Comparison of ENCODE assay signal across 23 mouse cellular contexts in the genomic region with DNA sequence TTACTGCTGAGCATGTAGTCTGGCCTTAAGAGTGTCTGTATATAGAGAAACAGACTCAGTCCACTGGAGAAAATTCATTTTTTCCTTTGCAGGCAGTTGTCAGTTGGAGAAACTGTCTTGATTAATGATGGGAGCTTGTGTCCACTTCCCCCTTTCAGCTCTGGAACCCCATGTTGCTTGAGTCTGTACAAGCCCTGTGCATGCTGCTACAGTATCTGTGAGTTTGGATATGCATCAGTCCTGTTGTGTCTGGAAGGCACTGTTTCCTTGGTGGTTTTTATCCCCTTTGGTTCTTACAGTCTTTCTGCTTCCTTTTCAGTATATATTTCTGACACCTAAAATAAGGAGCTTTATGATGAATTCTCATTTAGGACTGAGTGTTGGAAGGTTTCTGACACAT.
DNase-seq lines count a peak whose midpoint lies in the region; ATAC-seq lines count a peak whose summit lies in the region.
"Had no signal": no experiment of that assay in that cellular context is flagged by ENCODE, and none has a peak within 500 bp of the region (broad histone marks: within the 10 kb centered on the region; RNA-seq: fewer than 3 reads in every experiment).

No protein-coding gene starts in this region.

- no peak overlapping the region for H3K9ac ChIP-seq in midbrain, embryonic 11.5 days (ENCODE audit: low read length)
- H3K9ac ChIP-seq in midbrain, embryonic 14.5 days (replicated peaks; ENCODE audit: low read length), result no peak overlapping the region

- no peak overlapping the region for H3K4me3 ChIP-seq in midbrain, embryonic 11.5 days (ENCODE audit: low read depth, low read length)
- no peak overlapping the region for H3K4me3 ChIP-seq in midbrain, embryonic 14.5 days (replicated peaks; ENCODE audit: low read depth, low read length)
- no peak overlapping the region for H3K4me3 ChIP-seq in forebrain, embryonic 10.5 days

- no peaks in the 10 kb centered on the region for H3K27me3 ChIP-seq in midbrain, embryonic 11.5 days (ENCODE audit: control insufficient read depth, insufficient read depth, low read length)
- no peaks in the 10 kb centered on the region for H3K27me3 ChIP-seq in midbrain, embryonic 14.5 days (ENCODE audit: control insufficient read depth, insufficient read depth, low read length)
- H3K27me3 ChIP-seq in forebrain, embryonic 10.5 days (ENCODE audit: poor library complexity, severe bottlenecking), result no peaks in the 10 kb centered on the region
- H3K27me3 ChIP-seq: CH12.LX, Patski had no signal

- no peak for ATAC-seq in midbrain, embryonic 11.5 days (ENCODE audit: low FRiP score)
- ATAC-seq in midbrain, embryonic 14.5 days (ENCODE audit: low FRiP score, low TSS enrichment), result no peak
- ATAC-seq in hematopoietic stem cell, adult 5-6 weeks (replicated peaks in 1 of 2; ENCODE audit: insufficient read depth in 1 of 2, low FRiP score in 2 of 2, low TSS enrichment in 1 of 2, low read depth in 1 of 2, poor library complexity in 2 of 2, severe bottlenecking in 2 of 2), result peak; percentile 53 to 62; a peak in 3 of 4 replicates
- 0 out of 2 replicates have a peak, but pooled peaks have one; percentile 29 for ATAC-seq in megakaryocyte progenitor cell, adult 5-6 weeks (replicated peaks; ENCODE audit: poor library complexity)
- ATAC-seq: activated CD4-positive, CD25-positive, alpha-beta regulatory T cell, adult 4 months; CD4-positive, CD25-positive, alpha-beta regulatory T cell, adult 4 months; Patski had no signal

- peak; percentile 68 for DNase-seq in midbrain, embryonic 11.5 days (ENCODE audit: low spot score, missing footprints)
- no peak for DNase-seq in midbrain, embryonic 14.5 days
- DNase-seq in 416B (ENCODE audit: low read depth), result peak; percentile 17
- no peak for DNase-seq in ovary, adult 18-20 months (ENCODE audit: low spot score)
- no peak for DNase-seq in left cerebral cortex, adult 8-10 months (ENCODE audit: low spot score in 2 of 2)
- no peak for DNase-seq in forebrain, embryonic 10.5 days (ENCODE audit: extremely low spot score, low spot score)
- DNase-seq: adrenal gland, adult 2 months; adrenal gland, adult 8-10 months; adrenal gland, postnatal 10 days; adrenal gland, postnatal 14 days; adrenal gland, postnatal 25 days; adrenal gland, postnatal 36 days; B cell, adult 2 months; cerebellum, adult 11 months; cerebellum, adult 11-12 months; cerebellum, adult 18-20 months had no signal

- H3K9me3 ChIP-seq in midbrain, embryonic 11.5 days (ENCODE audit: control insufficient read depth, low read length), result no peaks in the 10 kb centered on the region
- H3K9me3 ChIP-seq in midbrain, embryonic 14.5 days (ENCODE audit: control insufficient read depth, low read length), result no peaks in the 10 kb centered on the region
- H3K9me3 ChIP-seq in forebrain, embryonic 10.5 days, result no peaks in the 10 kb centered on the region
- H3K9me3 ChIP-seq: G1E had no signal

- no peaks in the 10 kb centered on the region for H3K4me1 ChIP-seq in midbrain, embryonic 11.5 days (ENCODE audit: control insufficient read depth, insufficient read depth, low read length)
- H3K4me1 ChIP-seq in midbrain, embryonic 14.5 days (ENCODE audit: control insufficient read depth, insufficient read depth, low read length), result no peaks in the 10 kb centered on the region
- no peaks in the 10 kb centered on the region for H3K4me1 ChIP-seq in forebrain, embryonic 10.5 days

- no peak overlapping the region for H3K27ac ChIP-seq in midbrain, embryonic 11.5 days (ENCODE audit: low read depth, low read length)
- H3K27ac ChIP-seq in midbrain, embryonic 14.5 days (replicated peaks; ENCODE audit: low read depth, low read length), result no peak overlapping the region
- H3K27ac ChIP-seq in forebrain, embryonic 10.5 days, result no peak overlapping the region

- H3K36me3 ChIP-seq in midbrain, embryonic 11.5 days (ENCODE audit: control insufficient read depth, insufficient read depth, low read length), result no peaks in the 10 kb centered on the region
- H3K36me3 ChIP-seq in midbrain, embryonic 14.5 days (ENCODE audit: control insufficient read depth, insufficient read depth, low read length), result no peaks in the 10 kb centered on the region
- H3K36me3 ChIP-seq in forebrain, embryonic 10.5 days (replicated peaks), result no peaks in the 10 kb centered on the region
- H3K36me3 ChIP-seq: G1E had no signal

- no peak overlapping the region for H3K4me2 ChIP-seq in midbrain, embryonic 11.5 days
- no peak overlapping the region for H3K4me2 ChIP-seq in midbrain, embryonic 14.5 days (ENCODE audit: low read length)

Comparison
In these comparisons a context has a peak if more than half of its experiments do, and no peak if none do; other contexts are left out.
1. DNase-seq: peak in midbrain, embryonic 11.5 days (single experiment) and 416B (single experiment); none in midbrain, embryonic 14.5 days (single experiment), ovary, adult 18-20 months (single experiment), left cerebral cortex, adult 8-10 months (0 of 2) and forebrain, embryonic 10.5 days (single experiment).
2. ATAC-seq: peak in hematopoietic stem cell, adult 5-6 weeks (2 of 2) and megakaryocyte progenitor cell, adult 5-6 weeks (single experiment); none in midbrain, embryonic 11.5 days (single experiment) and midbrain, embryonic 14.5 days (single experiment).